Mouse (Mus musculus): ENCODE data around the gene Grid1.

- TF ChIP-seq POLR2A (IDR thresholded peaks at IDR 0.05; ENCODE audit: insufficient read depth, low read depth, low read length) = no peak
- no peak for TF ChIP-seq CTCF (IDR thresholded peaks at IDR 0.05)
- TF ChIP-seq EP300 (IDR thresholded peaks at IDR 0.05; ENCODE audit: insufficient read depth, low read depth, low read length) = no peak
Measured at GRCm38 (mm10) chr14:35541992-35542380, 722.1 kb downstream of the Grid1 start.
